14 mouse cellular contexts compared by ENCODE assay signal in genomic region chr7:120241092-120241491, GRCm38 (mm10). TPM values are rescaled to one million over a fixed set of nuclear protein-coding genes. Genes with fewer than 3 reads are reported as not detected.
A peak's percentile ranks its signal among the peaks of the same experiment; 100 is the strongest.
DNase-seq lines count a peak whose midpoint lies in the region; ATAC-seq and TF ChIP-seq lines count a peak whose summit lies in the region.
"Had no signal": no experiment of that assay in that cellular context is flagged by ENCODE, and none has a peak within 500 bp of the region (broad histone marks: within the 10 kb centered on the region; RNA-seq: fewer than 3 reads in every experiment).

No protein-coding gene starts in this region.

- no peak overlapping the region for H3K4me3 ChIP-seq in cerebellum, adult 2 months (replicated peaks; ENCODE audit: insufficient read depth, low read depth, low read length)
- no peak overlapping the region for H3K4me3 ChIP-seq in layer of hippocampus, adult 2 months
- H3K4me3 ChIP-seq in ES-Bruce4 (ENCODE audit: low read depth, low read length): no peak overlapping the region
- no peak overlapping the region for H3K4me3 ChIP-seq in cortical plate, adult 2 months (ENCODE audit: insufficient read depth, low read length)
- H3K4me3 ChIP-seq in midbrain, embryonic 11.5 days (ENCODE audit: low read depth, low read length): no peak overlapping the region
- H3K4me3 ChIP-seq: hindbrain, embryonic 12.5 days; lung, embryonic 15.5 days had no signal

- H3K9me3 ChIP-seq in ES-Bruce4 (replicated peaks; ENCODE audit: control insufficient read depth, insufficient read depth, low read length, poor library complexity, severe bottlenecking): no peaks in the 10 kb centered on the region
- H3K9me3 ChIP-seq in midbrain, embryonic 11.5 days (ENCODE audit: control insufficient read depth, low read length): no peaks in the 10 kb centered on the region
- H3K9me3 ChIP-seq: hindbrain, embryonic 12.5 days; lung, embryonic 15.5 days had no signal

- TF ChIP-seq CTCF in cerebellum, adult 2 months (IDR thresholded peaks at IDR 0.05; ENCODE audit: borderline replicate concordance, insufficient read depth, low read depth, low read length): no peak
- TF ChIP-seq CTCF in layer of hippocampus, adult 2 months (conservative IDR thresholded peaks at IDR 0.05): peak; percentile 71
- TF ChIP-seq CTCF in ES-Bruce4 (IDR thresholded peaks at IDR 0.05; ENCODE audit: low read depth, low read length): peak; percentile 15
- TF ChIP-seq CTCF in cortical plate, adult 2 months (IDR thresholded peaks at IDR 0.05; ENCODE audit: extremely low read depth, insufficient read depth, low read length): 0 out of 2 replicates have a peak, but pooled peaks have one; percentile 15

- no peaks in the 10 kb centered on the region for H3K36me3 ChIP-seq in ES-Bruce4 (ENCODE audit: control insufficient read depth, insufficient read depth, low read length, poor library complexity, severe bottlenecking)
- H3K36me3 ChIP-seq in midbrain, embryonic 11.5 days (ENCODE audit: control insufficient read depth, insufficient read depth, low read length): no peaks in the 10 kb centered on the region
- H3K36me3 ChIP-seq: hindbrain, embryonic 12.5 days; lung, embryonic 15.5 days had no signal

- H3K27me3 ChIP-seq in cerebellum, adult 2 months (ENCODE audit: control insufficient read depth, insufficient read depth, low read length): no peaks in the 10 kb centered on the region
- no peaks in the 10 kb centered on the region for H3K27me3 ChIP-seq in ES-Bruce4 (ENCODE audit: control insufficient read depth, insufficient read depth, low read length, poor library complexity, severe bottlenecking)
- no peaks in the 10 kb centered on the region for H3K27me3 ChIP-seq in midbrain, embryonic 11.5 days (ENCODE audit: control insufficient read depth, insufficient read depth, low read length)
- H3K27me3 ChIP-seq: hindbrain, embryonic 12.5 days; lung, embryonic 15.5 days had no signal

- no peak for ATAC-seq in midbrain, embryonic 11.5 days (ENCODE audit: low FRiP score)

- H3K9ac ChIP-seq in ES-Bruce4 (ENCODE audit: low read depth, poor library complexity, severe bottlenecking): no peak overlapping the region
- no peak overlapping the region for H3K9ac ChIP-seq in midbrain, embryonic 11.5 days (ENCODE audit: low read length)
- H3K9ac ChIP-seq: hindbrain, embryonic 12.5 days; lung, embryonic 15.5 days had no signal

- TF ChIP-seq POLR2A in cerebellum, adult 2 months (IDR thresholded peaks at IDR 0.05; ENCODE audit: borderline replicate concordance, insufficient read depth, low read length): no peak
- TF ChIP-seq POLR2A in ES-Bruce4 (IDR thresholded peaks at IDR 0.05; ENCODE audit: insufficient read depth, low read length): no peak
- no peak for TF ChIP-seq POLR2A in cortical plate, adult 2 months (IDR thresholded peaks at IDR 0.05; ENCODE audit: extremely low read depth, insufficient read depth, low read length)

- no peak for TF ChIP-seq EP300 in ES-Bruce4 (IDR thresholded peaks at IDR 0.05; ENCODE audit: insufficient read depth, low read depth, low read length)

- H3K4me2 ChIP-seq in midbrain, embryonic 11.5 days: no peak overlapping the region
- H3K4me2 ChIP-seq: hindbrain, embryonic 12.5 days; lung, embryonic 15.5 days had no signal

- peak; percentile 20 to 27 for DNase-seq in cerebellum, postnatal 10 days
- DNase-seq in cerebellum, adult 2 months: no peak
- DNase-seq in layer of hippocampus, adult 2 months (ENCODE audit: low spot score in 2 of 2): no peak
- DNase-seq in layer of hippocampus, adult 9-11 months: no peak
- DNase-seq in midbrain, embryonic 11.5 days (ENCODE audit: low spot score, missing footprints): no peak
- DNase-seq in left cerebral cortex, postnatal 25 days (ENCODE audit: low spot score in 2 of 2): no peak
- DNase-seq: gastrocnemius, postnatal 10 days; right cerebral cortex, postnatal 25 days; thymus, adult 18-20 months had no signal

- H3K27ac ChIP-seq in cerebellum, adult 2 months (ENCODE audit: insufficient read depth, low read length): no peak overlapping the region
- no peak overlapping the region for H3K27ac ChIP-seq in layer of hippocampus, adult 2 months
- H3K27ac ChIP-seq in ES-Bruce4 (ENCODE audit: insufficient read depth, low read length): no peak overlapping the region
- no peak overlapping the region for H3K27ac ChIP-seq in cortical plate, adult 2 months (ENCODE audit: insufficient read depth, low read length)
- H3K27ac ChIP-seq in midbrain, embryonic 11.5 days (ENCODE audit: low read depth, low read length): no peak overlapping the region
- H3K27ac ChIP-seq: hindbrain, embryonic 12.5 days; lung, embryonic 15.5 days had no signal

- intact Hi-C loops in left cerebral cortex, postnatal 25 days (cut with DNase I): no loop called here

- no peaks in the 10 kb centered on the region for H3K4me1 ChIP-seq in cerebellum, adult 2 months (ENCODE audit: control insufficient read depth, insufficient read depth, low read length)
- no peaks in the 10 kb centered on the region for H3K4me1 ChIP-seq in ES-Bruce4 (ENCODE audit: control insufficient read depth, insufficient read depth, low read length)
- H3K4me1 ChIP-seq in cortical plate, adult 2 months (ENCODE audit: control insufficient read depth, insufficient read depth, low read length): no peaks in the 10 kb centered on the region
- H3K4me1 ChIP-seq in midbrain, embryonic 11.5 days (ENCODE audit: control insufficient read depth, insufficient read depth, low read length): no peaks in the 10 kb centered on the region
- H3K4me1 ChIP-seq: hindbrain, embryonic 12.5 days; lung, embryonic 15.5 days had no signal

RNA-seq across cellular contexts. Expression of gene Abca14, which starts 37.3 kb away (rescaled TPM):
- polyA plus RNA-seq in cerebellum, adult 2 months (2012; rRNA removed): not detected in 2 replicates
- not detected for total RNA-seq in layer of hippocampus, adult 2 months (2021)
- not detected in 2 replicates for polyA plus RNA-seq in ES-Bruce4 (2011; ENCODE audit: insufficient read depth, insufficient read length, low read depth, missing spikeins)
- not detected in 2 replicates for polyA plus RNA-seq in cortical plate, adult 2 months (2012; rRNA removed)
- 0.26 TPM in 1 of 2 replicates, not detected in the other for polyA plus RNA-seq in midbrain, embryonic 11.5 days (2014; fragmentation: Nextera tagmentation; extraction: Ambion mirVana)
- total RNA-seq in left cerebral cortex, postnatal 25 days (2021): not detected
- total RNA-seq: gastrocnemius, postnatal 10 days; layer of hippocampus, postnatal 14 days had no signal
- polyA plus RNA-seq: hindbrain, embryonic 12.5 days; lung, embryonic 15.5 days had no signal

RNA-seq across cellular contexts. Expression of gene Crym, which starts 39.2 kb away (rescaled TPM):
- polyA plus RNA-seq in cerebellum, adult 2 months (2012; rRNA removed): 0.11 and 0.22 TPM in 2 replicates
- total RNA-seq in layer of hippocampus, adult 2 months (2021): 100 to 1,000 TPM; 235 to 270 TPM
- polyA plus RNA-seq in ES-Bruce4 (2011; ENCODE audit: insufficient read depth, insufficient read length, low read depth, missing spikeins): 5.5 and 6.1 TPM in 2 replicates
- 66.2 and 71.7 TPM in 2 replicates for polyA plus RNA-seq in cortical plate, adult 2 months (2012; rRNA removed)
- polyA plus RNA-seq in midbrain, embryonic 11.5 days (2014; fragmentation: Nextera tagmentation; extraction: Ambion mirVana): 27.3 and 28.9 TPM in 2 replicates
- total RNA-seq in left cerebral cortex, postnatal 25 days (2021): 100 to 1,000 TPM in 1 of 2 experiments, 10 to 100 TPM in 1; 93.0 to 101 TPM

Comparison
In these comparisons a context has a peak if more than half of its experiments do, and no peak if none do; other contexts are left out.
1. DNase-seq: peak in cerebellum, postnatal 10 days (2 of 2); none in cerebellum, adult 2 months (0 of 2), layer of hippocampus, adult 2 months (0 of 2), layer of hippocampus, adult 9-11 months (single experiment), midbrain, embryonic 11.5 days (single experiment) and left cerebral cortex, postnatal 25 days (0 of 2).